Mouse (Mus musculus) neural tube, embryonic 14.5 days (tissue): ENCODE measurements around the gene Acad9. TPM values are rescaled to one million over a fixed set of nuclear protein-coding genes. Genes with fewer than 3 reads are reported as not detected.
"Not testable (repeated sequence)": the region's sequence is repeated elsewhere in the genome, so short reads cannot be mapped to it uniquely, and the experiment has no call there.

ENCODE experiments used
- ATAC-seq: fragments of 200-750 bp; cut with Nextera tagmentation; 2 replicates; pipeline ENCODE4 v1.8.0; 2017; ENCODE audit warnings: low read depth, mild to moderate bottlenecking, moderate TSS enrichment, moderate library complexity
- H3K27ac ChIP-seq: fragments of 300-500 bp; sonication (generic); 2 replicates; pipeline ENCODE4 v1.5.1; 2014; ENCODE audit warnings: low read depth, mild to moderate bottlenecking, control low read depth, low read length, moderate library complexity, mixed read lengths
- H3K27me3 ChIP-seq: fragments of 300-500 bp; sonication (generic); 2 replicates; pipeline ENCODE4 v1.6.1; 2014; ENCODE audit warnings: low read length; ENCODE audit not compliant: control insufficient read depth, insufficient read depth
- H3K36me3 ChIP-seq: fragments of 300-500 bp; sonication (generic); 2 replicates; pipeline ENCODE4 v1.6.1; 2014; ENCODE audit warnings: low read length, mixed read lengths; ENCODE audit not compliant: control insufficient read depth, insufficient read depth
- H3K4me1 ChIP-seq: fragments of 300-500 bp; sonication (generic); 2 replicates; pipeline ENCODE4 v1.6.1; 2014; ENCODE audit warnings: low read length; ENCODE audit not compliant: control insufficient read depth, insufficient read depth
- H3K4me2 ChIP-seq: fragments of 300-500 bp; sonication (generic); 2 replicates; pipeline ENCODE4 v1.6.1; 2014; ENCODE audit warnings: mild to moderate bottlenecking, low read depth, low read length, control low read depth
- H3K4me3 ChIP-seq: fragments of 300-500 bp; sonication (generic); 2 replicates; pipeline ENCODE4 v1.5.1; 2014; ENCODE audit warnings: low read depth, low read length, control low read depth, mixed read lengths
- H3K9ac ChIP-seq: fragments of 300-500 bp; sonication (generic); replicated peaks from 2 replicates; pipeline ENCODE4 v1.6.1; 2014; ENCODE audit warnings: low read depth, mild to moderate bottlenecking, control low read depth, low read length, mixed read lengths
- H3K9me3 ChIP-seq: fragments of 300-500 bp; sonication (generic); 2 replicates; pipeline ENCODE4 v1.6.1; 2016; ENCODE audit warnings: low read length; ENCODE audit not compliant: control insufficient read depth
- WGBS: fragments of 180-500 bp; shearing (Covaris S2); extraction: QIAGEN DNeasy Blood & Tissue Kit; methylation state at CpG from one replicate; pipeline ENCODE4 v1.1.7; 2014; 5-methylcytosine and 5-hydroxymethylcytosine counted together
- polyA plus RNA-seq: library from polyadenylated mRNA; unstranded; fragments of >200 nt; fragmentation: Nextera tagmentation; extraction: Ambion mirVana; gene quantifications from 2 replicates; pipeline ENCODE4 v1.2.1, GENCODE M21; 2014

Acad9 gene
- polyA plus RNA-seq, 1 experiment from 2014 or later = 90.6 TPM

DNA sequence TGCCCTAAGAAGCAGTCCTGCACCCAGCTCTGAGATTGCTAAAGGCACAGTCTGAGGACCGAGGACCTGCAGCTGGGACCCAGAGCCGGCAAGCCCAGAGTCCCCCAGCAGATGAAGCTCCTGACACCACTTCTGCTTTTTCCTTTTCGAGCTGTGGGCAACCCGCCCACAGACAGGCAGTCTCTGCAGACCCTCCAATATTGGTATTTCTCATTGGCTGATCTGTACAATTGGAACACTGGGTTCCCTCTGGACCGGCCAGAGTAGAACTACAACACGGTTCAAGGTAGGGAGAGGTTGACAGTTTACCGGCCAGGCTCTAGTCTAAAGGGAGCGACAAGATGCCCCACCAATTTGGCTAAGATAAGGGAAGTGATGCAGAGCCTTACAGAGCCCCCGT, 60.4 kb downstream of the Acad9 start:
- H3K27me3 ChIP-seq, H3K4me2 ChIP-seq, H3K4me1 ChIP-seq, H3K9me3 ChIP-seq, H3K4me3 ChIP-seq, H3K36me3 ChIP-seq, H3K9ac ChIP-seq, ATAC-seq, H3K27ac ChIP-seq: not testable (repeated sequence)
- whole genome bisulfite sequencing = 96% methylated on average over 9 of the region's 9 CpGs

DNA sequence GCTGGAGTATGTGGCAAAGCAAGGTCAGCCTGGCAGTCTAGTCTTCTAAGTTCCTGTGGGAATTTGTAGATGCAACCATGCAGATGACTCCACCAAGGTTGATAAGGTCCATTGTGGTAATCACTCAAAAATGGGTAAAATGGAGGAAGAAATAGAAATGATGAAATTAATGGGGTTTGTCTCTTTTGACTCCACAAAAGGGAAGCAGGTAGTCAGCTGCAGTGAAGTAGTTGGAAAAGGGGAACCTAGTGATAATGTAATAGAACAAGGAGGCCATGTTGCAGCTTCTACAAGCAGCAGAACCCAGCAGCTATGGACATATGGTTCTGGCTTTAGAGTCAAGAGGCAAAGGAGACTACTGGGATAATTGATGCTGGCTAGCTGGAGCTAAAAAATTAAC, 70.4 kb downstream of the Acad9 start:
- Histone ChIP-seq H3K9ac (no peak overlapping the region), H3K36me3 (no peaks in the 10 kb centered on the region), H3K4me1 (no peaks in the 10 kb centered on the region), H3K4me2 (no peak overlapping the region), H3K27me3 (no peaks in the 10 kb centered on the region), H3K4me3 (no peak overlapping the region), H3K9me3 (no peaks in the 10 kb centered on the region), H3K27ac (no peak overlapping the region)
- no peak for ATAC-seq

DNA sequence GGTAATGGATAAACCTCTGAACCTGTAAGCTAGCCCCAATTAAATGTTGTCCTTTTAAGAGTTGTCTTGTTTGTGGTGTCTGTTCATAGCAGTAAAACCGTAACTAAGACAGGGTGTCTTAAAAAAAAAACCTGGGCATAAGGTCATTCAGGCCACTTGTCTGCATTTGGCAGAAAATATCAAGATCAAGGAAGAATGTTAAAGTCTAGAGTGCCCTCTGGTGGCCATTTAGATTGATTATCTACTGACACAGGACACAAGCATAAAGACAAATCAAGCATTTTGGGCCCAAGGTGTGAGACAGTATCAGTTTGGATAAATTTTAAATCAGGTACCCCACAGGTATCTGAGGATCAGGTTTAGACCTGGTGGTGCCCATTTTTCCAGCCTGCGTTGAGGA, 71.8 kb downstream of the Acad9 start:
- Histone ChIP-seq H3K4me1 (no peaks in the 10 kb centered on the region), H3K36me3 (no peaks in the 10 kb centered on the region), H3K9me3 (no peaks in the 10 kb centered on the region), H3K4me2 (no peak overlapping the region), H3K27ac (no peak overlapping the region), H3K4me3 (no peak overlapping the region), H3K9ac (no peak overlapping the region), H3K27me3 (no peaks in the 10 kb centered on the region)
- no peak for ATAC-seq
- WGBS = 61% methylated on average over 2 of the region's 2 CpGs

DNA sequence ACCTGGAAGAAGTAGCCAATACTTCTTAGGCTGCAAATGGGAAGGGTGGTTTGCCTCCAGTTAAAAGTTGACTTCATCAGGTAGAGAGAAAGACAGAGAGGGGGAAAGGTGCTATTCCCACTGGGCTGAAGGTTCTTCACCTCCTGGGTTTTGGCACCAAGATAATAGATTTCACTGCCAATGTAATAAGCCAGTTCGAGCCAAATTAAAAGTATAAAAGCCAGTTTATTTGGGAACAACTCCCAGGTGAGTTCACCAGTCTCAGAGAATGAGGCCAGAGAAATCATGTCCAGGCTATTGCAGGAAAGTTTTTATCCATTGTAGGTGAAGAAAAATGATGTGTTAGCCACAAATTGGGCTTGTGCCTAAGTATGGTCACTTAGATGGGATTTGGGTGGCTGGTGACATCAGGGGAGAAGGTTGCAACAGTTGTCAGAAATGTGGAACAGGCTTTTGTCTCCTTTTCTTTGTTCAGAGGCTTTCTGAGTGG, 72.4 kb downstream of the Acad9 start:
- no peak for ATAC-seq

DNA sequence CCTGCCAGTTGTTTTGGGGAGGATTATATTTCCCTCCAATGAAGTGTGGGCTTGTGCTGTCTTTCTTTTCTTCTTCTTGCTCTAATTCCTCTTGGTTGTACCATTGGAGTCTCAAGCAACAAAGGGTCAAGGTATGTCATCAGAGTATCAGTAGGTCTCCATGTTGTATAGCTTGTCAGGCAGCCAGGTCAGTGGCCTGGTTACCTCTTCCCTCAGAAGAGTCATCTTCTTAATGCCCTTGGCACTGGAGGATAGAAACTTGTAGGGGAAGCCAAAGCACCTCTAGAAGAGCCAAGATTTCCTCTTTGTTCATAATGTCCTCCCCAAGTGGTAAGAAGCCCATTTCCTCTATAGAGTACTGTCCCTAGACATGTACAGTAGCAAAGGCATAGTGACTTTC, 73.2 kb downstream of the Acad9 start:
- Histone ChIP-seq H3K4me2 (no peak overlapping the region), H3K4me3 (no peak overlapping the region), H3K27ac (no peak overlapping the region), H3K9ac (no peak overlapping the region), H3K4me1 (no peaks in the 10 kb centered on the region), H3K27me3 (no peaks in the 10 kb centered on the region), H3K36me3 (no peaks in the 10 kb centered on the region), H3K9me3 (no peaks in the 10 kb centered on the region)
- ATAC-seq = no peak

More for the DNA sequence above, 72.4 kb downstream of the Acad9 start:
- 81% methylated on average over 1 of the region's 1 CpGs for WGBS
- H3K27me3 ChIP-seq = no peaks in the 10 kb centered on the region
- no peaks in the 10 kb centered on the region for H3K36me3 ChIP-seq
- H3K4me1 ChIP-seq = no peaks in the 10 kb centered on the region
- no peaks in the 10 kb centered on the region for H3K9me3 ChIP-seq
- no peak overlapping the region for H3K27ac ChIP-seq
- H3K4me2 ChIP-seq = no peak overlapping the region
- no peak overlapping the region for H3K9ac ChIP-seq
- no peak overlapping the region for H3K4me3 ChIP-seq

Other genes with a start within 250 kb of the Acad9 start
- gene Dcun1d1, start 128.5 kb upstream of the Acad9 start, polyA plus RNA-seq = 90.8 and 106 TPM in 2 replicates
- 32.1 and 33.7 TPM in 2 replicates for gene Mccc1, start 65.3 kb upstream of the Acad9 start, polyA plus RNA-seq
- gene Ccdc144b, start 12.4 kb upstream of the Acad9 start, polyA plus RNA-seq = not detected in 2 replicates
- gene D3Ertd254e, start 85.0 kb downstream of the Acad9 start, polyA plus RNA-seq = 18.6 and 24.2 TPM in 2 replicates
- gene Qrfpr, start 156.3 kb downstream of the Acad9 start, polyA plus RNA-seq = 1.3 and 2.5 TPM in 2 replicates